Mouse (Mus musculus) liver, embryonic 16.5 days (tissue): ENCODE data around the gene Fmnl3. TPM values are rescaled to one million over a fixed set of nuclear protein-coding genes. Genes with fewer than 3 reads are reported as not detected.

ENCODE experiments used
- ATAC-seq: fragments of 200-750 bp; cut with Nextera tagmentation; 2 replicates; pipeline ENCODE4 v1.8.0; 2017; ENCODE audit warnings: low read depth, mild to moderate bottlenecking, moderate number of reproducible peaks, moderate library complexity
- H3K27ac ChIP-seq: fragments of 300-500 bp; sonication (generic); 2 replicates; pipeline ENCODE4 v1.5.1; 2014; ENCODE audit warnings: mild to moderate bottlenecking, low read length
- H3K27me3 ChIP-seq: fragments of 300-500 bp; sonication (generic); 2 replicates; pipeline ENCODE4 v1.6.1; 2014; ENCODE audit warnings: low read depth, low read length, mixed read lengths; ENCODE audit not compliant: control insufficient read depth, insufficient read depth
- H3K36me3 ChIP-seq: fragments of 300-500 bp; sonication (generic); 2 replicates; pipeline ENCODE4 v1.6.1; 2014; ENCODE audit warnings: mild to moderate bottlenecking; ENCODE audit not compliant: control insufficient read depth, insufficient read depth
- H3K4me1 ChIP-seq: fragments of 300-500 bp; sonication (generic); 2 replicates; pipeline ENCODE4 v1.6.1; 2014; ENCODE audit warnings: low read depth, low read length, mixed read lengths; ENCODE audit not compliant: control insufficient read depth
- H3K4me2 ChIP-seq: fragments of 300-500 bp; sonication (generic); 2 replicates; pipeline ENCODE4 v1.6.1; 2014; ENCODE audit warnings: low read depth, low read length, mixed read lengths
- H3K4me3 ChIP-seq: fragments of 300-500 bp; sonication (generic); 2 replicates; pipeline ENCODE4 v1.5.1; 2014; ENCODE audit warnings: low read depth, mild to moderate bottlenecking, low read length
- H3K9ac ChIP-seq: fragments of 300-500 bp; sonication (generic); 2 replicates; pipeline ENCODE4 v1.6.1; 2014; ENCODE audit warnings: low read depth, low read length
- H3K9me3 ChIP-seq: fragments of 300-500 bp; sonication (generic); replicated peaks from 2 replicates; pipeline ENCODE4 v1.6.1; 2016; ENCODE audit warnings: low read length; ENCODE audit not compliant: control insufficient read depth
- WGBS: fragments of 180-500 bp; shearing (Covaris S2); extraction: QIAGEN DNeasy Blood & Tissue Kit; methylation state at CpG from one replicate; pipeline ENCODE4 v1.1.7; 2014; ENCODE audit not compliant: insufficient replicate concordance; 5-methylcytosine and 5-hydroxymethylcytosine counted together
- polyA plus RNA-seq: library from polyadenylated mRNA; unstranded; fragments of >200 nt; fragmentation: Nextera tagmentation; extraction: Ambion mirVana; gene quantifications from 2 replicates; pipeline ENCODE4 v1.2.1, GENCODE M21; 2015

Fmnl3 gene
- polyA plus RNA-seq, 1 experiment from 2014 or later = 2.9 TPM

DNA sequence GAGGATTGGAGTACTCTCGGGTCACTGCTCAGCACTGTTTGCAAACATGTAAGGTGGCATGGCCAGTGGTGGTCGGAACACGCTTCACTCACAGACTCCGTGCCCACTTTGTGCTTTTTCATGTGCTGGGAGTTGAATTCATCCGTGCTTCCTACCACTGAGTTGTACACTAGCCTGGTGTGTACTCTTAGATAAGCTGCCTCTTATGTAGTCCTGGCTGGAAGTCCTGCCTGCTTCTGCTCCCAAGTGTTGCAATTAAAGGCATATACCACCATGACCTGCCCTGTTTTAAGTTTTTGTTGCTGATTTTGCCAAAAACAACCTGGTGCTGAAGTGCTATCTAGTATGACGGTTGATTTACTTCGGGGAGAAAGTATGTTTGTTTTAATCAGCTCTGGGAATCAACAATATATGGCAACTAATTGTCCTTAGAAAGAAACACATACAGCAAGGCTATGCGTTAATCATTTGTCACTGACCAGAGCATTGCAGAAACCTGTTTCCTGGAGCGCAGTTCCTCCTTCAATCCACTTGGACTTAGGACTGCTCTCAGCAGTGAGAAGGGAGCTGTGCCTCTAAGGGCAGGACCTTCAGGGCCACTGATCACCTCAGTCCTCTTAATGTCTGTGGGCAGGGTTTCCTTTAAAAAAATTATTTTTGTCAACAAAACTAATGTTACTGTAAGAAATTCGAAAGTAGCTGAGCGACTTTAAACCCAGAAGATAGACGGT is 33.0 kb upstream of the Fmnl3 start:
- H3K27me3 ChIP-seq = no peaks in the 10 kb centered on the region
- peaks cover 54% of the 10 kb centered on the region for H3K36me3 ChIP-seq
- H3K9me3 ChIP-seq = no peaks in the 10 kb centered on the region
- H3K9ac ChIP-seq = no peak overlapping the region
- H3K4me1 ChIP-seq = peaks cover 27% of the 10 kb centered on the region
- H3K4me2 ChIP-seq = no peak overlapping the region
- peak; percentile 40; the same call in 1 of the 2 replicates for ATAC-seq
- 77% methylated on average over 12 of the region's 12 CpGs for WGBS
- no peak overlapping the region for H3K4me3 ChIP-seq
- H3K27ac ChIP-seq = 0 out of 2 replicates have a peak overlapping the region, but pooled peaks have one; percentile 27

DNA sequence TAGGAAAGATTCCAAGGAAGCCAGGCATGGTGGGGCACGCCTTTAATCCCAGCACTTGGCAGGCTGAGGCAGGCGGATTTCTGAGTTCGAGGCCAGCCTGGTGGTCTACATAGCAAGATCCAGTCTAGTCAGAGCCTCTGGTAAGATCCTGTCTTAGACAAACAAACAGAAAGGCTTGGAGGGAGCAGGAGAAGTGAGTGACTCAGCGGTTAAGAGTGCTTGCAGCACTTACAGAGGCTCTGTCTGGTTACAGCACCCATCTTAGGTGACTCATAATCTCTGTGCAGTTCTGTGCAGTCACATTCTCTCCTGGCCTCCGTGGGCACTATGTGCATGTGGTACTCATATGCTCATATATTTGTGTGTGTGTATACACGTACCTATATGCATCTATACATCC is 30.3 kb upstream of the Fmnl3 start:
- WGBS = 66% methylated on average over 6 of the region's 6 CpGs
- no peak overlapping the region for H3K27ac ChIP-seq
- H3K36me3 ChIP-seq = peaks cover 27% of the 10 kb centered on the region
- no peaks in the 10 kb centered on the region for H3K9me3 ChIP-seq
- H3K9ac ChIP-seq = no peak overlapping the region
- H3K4me3 ChIP-seq = no peak overlapping the region
- H3K4me1 ChIP-seq = peaks cover 48% of the 10 kb centered on the region
- ATAC-seq = no peak
- no peaks in the 10 kb centered on the region for H3K27me3 ChIP-seq
- no peak overlapping the region for H3K4me2 ChIP-seq

DNA sequence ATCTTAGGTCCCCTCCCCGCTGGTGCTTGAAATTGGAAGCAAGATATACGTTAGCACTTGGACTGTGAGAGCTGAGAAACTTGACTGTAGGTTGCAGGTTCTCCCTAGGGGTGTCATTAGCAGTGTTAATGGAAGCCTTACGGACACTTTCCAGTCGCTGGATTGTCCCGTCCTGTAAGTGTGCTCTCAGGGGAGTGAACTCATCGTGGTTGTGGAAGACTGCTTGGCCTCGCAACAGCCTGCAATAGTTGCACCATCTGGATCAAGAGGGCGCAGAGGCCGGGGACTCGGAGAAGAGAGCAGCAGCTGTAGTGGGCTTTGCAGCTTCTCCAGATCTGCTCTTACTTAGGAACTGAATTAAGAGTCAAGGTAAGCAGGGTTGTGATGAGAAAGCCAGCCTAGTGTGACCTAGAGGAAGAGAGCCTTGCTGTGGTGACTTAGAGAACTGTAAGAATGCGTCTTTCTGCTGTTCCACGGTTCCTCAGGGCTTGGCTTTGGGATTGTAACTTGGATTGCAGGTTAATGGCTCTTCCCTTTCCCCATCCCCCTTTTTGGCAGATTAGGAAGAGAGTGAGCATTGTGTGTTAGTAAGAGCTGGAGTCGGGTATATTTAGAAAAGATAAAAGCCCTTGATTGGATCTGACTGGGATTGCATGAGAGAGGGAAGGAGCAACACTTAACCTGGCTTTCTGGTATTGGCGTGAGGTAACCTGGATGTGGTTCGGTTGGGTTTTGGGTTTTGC is 29.4 kb upstream of the Fmnl3 start:
- no peak overlapping the region for H3K27ac ChIP-seq
- H3K9ac ChIP-seq = no peak overlapping the region
- H3K4me2 ChIP-seq = peak overlapping the region; percentile 4; the same call in 1 of the 2 replicates
- no peaks in the 10 kb centered on the region for H3K9me3 ChIP-seq
- H3K27me3 ChIP-seq = no peaks in the 10 kb centered on the region
- peaks cover 58% of the 10 kb centered on the region for H3K4me1 ChIP-seq
- 72% methylated on average over 15 of the region's 15 CpGs for WGBS
- ATAC-seq = no peak
- peaks cover 17% of the 10 kb centered on the region for H3K36me3 ChIP-seq
- no peak overlapping the region for H3K4me3 ChIP-seq

DNA sequence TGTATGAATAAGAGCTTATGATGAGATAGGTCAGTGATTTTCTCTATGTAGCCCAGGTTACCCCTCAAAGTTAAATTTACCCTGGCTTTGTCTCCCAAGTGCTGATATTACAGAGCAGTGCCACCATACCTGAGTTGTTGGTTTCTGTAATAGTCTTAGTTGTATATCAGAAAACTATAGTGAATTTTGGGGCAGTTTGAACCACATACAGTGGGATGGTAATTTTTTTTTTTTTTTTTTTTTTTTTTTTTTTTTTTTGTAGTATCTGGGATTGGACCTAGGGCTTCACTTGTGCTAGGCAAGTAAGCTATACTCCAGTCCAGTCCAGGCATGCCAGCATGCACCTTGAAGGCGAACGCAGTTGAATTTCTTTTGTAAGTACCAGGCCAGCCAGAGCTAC is 27.3 kb upstream of the Fmnl3 start:
- ATAC-seq = no peak
- WGBS = 91% methylated on average over 2 of the region's 2 CpGs
- H3K4me3 ChIP-seq = no peak overlapping the region
- no peaks in the 10 kb centered on the region for H3K9me3 ChIP-seq
- H3K4me2 ChIP-seq = no peak overlapping the region
- H3K4me1 ChIP-seq = peaks cover 56% of the 10 kb centered on the region
- no peak overlapping the region for H3K27ac ChIP-seq
- no peak overlapping the region for H3K9ac ChIP-seq
- H3K27me3 ChIP-seq = no peaks in the 10 kb centered on the region
- H3K36me3 ChIP-seq = peaks cover 8% of the 10 kb centered on the region

DNA sequence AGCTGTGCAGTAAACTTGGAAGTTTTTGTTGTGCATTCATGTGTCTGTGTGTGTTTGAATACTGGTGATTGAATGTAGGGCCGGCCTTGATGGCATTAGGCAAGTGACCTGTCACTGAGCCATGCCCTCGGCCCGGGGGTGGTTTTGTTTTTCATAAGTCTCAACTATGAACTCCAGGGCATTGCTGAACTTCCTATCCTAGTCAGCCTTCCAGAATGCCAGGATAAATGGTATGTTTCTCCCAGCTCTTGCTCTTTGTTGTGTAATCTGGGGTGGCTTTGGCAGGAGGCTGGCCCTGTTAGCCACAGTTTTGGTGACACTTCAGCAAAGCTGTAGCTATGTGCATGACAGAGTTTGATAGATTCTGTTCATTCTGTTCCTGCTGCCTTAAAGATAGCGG is 26.6 kb upstream of the Fmnl3 start:
- Histone ChIP-seq H3K27ac (no peak overlapping the region), H3K9me3 (no peaks in the 10 kb centered on the region), H3K36me3 (peaks cover 2% of the 10 kb centered on the region), H3K4me2 (peak overlapping the region; percentile 74), H3K9ac (no peak overlapping the region), H3K27me3 (no peaks in the 10 kb centered on the region), H3K4me1 (peaks cover 59% of the 10 kb centered on the region), H3K4me3 (peak overlapping the region; percentile 13; the same call in 1 of the 2 replicates)
- no peak for ATAC-seq
- 43% methylated on average over 4 of the region's 4 CpGs for whole genome bisulfite sequencing

DNA sequence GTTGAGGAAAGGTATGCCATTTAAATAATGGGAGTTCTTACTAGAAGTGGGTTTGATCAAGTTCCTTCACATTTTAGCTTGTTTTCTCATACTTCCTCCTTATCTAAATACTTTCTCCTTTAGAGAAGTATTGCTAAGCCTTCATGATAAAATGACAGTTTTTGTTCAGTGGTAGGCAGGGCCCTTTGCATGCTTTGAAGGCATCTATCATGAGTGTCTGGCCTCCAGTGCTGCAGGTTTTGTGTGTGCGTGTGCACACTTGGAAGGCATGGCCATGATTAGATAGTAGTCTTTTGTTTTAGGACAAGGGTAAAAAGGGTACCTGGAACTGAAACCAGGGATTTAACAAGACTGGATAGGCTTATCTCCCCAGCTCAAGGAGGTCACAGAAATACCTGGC is 26.2 kb upstream of the Fmnl3 start:
- Histone ChIP-seq H3K4me3 (0 out of 2 replicates have a peak overlapping the region, but pooled peaks have one; percentile 55), H3K27me3 (no peaks in the 10 kb centered on the region), H3K4me2 (peak overlapping the region; percentile 74), H3K27ac (no peak overlapping the region), H3K36me3 (peaks cover 2% of the 10 kb centered on the region), H3K9me3 (no peaks in the 10 kb centered on the region), H3K4me1 (peaks cover 59% of the 10 kb centered on the region), H3K9ac (no peak overlapping the region)
- ATAC-seq = no peak
- 0% methylated on average over 1 of the region's 1 CpGs for WGBS

DNA sequence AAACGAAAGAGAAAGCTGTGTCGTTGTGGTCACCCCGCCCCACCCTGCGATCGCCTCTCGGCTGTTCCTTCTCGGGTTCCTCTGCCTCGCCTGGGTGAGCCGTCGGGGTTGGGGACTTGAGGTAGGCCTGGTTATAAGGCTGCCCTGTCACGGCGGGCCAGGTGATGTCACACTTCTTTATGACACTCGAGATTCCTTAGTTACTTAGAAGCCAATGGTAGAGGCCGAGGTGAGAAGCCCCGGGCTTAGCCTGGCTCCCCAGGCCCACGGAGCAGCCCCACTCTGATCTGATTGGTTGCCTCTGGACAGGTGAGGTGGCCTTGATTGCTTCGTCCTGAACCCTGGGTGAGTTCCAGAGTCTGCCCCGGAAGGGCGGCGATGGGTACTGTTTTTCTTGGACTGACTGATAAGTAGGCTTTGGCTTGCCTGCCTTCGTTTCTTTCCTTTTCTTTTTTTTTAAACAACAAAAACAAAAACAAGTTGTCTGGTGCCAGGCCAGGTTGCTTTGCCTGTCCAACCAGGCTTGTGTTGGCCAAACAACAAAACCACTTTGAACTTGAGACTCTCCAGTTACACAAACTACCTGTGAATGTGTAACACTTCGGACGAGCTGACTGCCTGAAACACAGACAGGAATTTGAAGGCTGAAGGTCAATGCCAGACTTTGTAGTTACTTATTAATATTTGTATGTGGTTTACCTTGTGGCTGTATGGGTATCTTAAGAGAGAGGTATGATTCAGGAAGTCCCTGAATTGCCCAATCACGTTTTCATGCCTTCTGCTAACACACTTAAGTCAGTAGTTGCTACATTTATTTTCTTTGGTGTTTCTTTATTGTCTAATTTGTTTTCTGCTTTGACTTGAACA is 23.3 kb upstream of the Fmnl3 start:
- ATAC-seq = peak; percentile 48
- Histone ChIP-seq H3K4me1 (peaks cover 39% of the 10 kb centered on the region), H3K4me2 (peak overlapping the region; percentile 74), H3K36me3 (no peaks in the 10 kb centered on the region), H3K4me3 (peak overlapping the region; percentile 91), H3K27ac (peak overlapping the region; percentile 99), H3K27me3 (no peaks in the 10 kb centered on the region), H3K9me3 (no peaks in the 10 kb centered on the region), H3K9ac (peak overlapping the region; percentile 93)
- WGBS = 3% methylated on average over 24 of the region's 24 CpGs

DNA sequence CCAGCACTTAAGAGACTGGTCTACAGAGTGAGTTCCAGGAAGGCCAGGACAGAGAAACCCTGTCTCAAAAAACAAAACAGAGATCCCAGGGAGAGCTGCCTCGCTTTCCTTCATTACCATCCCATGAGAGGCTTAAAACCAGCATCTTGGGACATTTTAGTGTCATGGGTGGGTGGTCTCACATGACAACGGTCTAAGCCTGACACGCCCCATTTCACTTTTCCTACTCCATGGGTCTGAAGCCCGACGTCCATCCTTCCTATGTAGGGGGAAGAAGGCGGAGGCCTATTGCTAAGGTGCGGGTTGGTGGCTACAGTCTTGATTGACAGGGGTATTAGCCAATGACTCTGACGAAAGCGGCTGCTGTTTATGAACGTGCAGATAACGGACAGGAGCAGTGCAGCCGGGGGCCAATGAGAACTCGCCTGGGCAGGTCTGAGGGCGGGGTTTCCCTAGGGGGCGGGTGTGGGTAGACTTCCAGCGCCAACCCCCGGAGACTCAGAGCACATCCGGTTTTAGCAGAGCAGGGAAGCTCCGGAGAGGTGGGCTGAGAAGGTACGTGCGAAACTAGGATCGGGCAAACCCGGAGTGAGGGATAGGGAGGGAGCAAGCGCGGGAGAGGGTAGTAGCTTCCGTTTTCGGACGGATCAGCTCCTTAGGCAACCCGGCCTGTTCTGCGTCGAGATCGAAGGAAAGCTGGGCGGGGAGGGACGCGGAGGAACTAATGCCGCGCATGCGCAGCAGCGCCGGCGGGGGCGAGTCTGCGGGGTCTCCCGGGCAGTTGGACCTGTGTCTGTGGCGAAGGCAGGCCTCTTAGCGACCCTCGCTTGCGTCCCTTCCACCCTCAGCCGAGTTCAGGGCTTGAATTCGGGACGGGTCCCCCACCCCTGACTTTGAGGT is 22.5 kb upstream of the Fmnl3 start, which contains the start of gene Tmbim6:
Gene Tmbim6, plus strand, starts transcription at position 397 of the 900 bp plus-strand sequence.
- peaks cover 35% of the 10 kb centered on the region for H3K4me1 ChIP-seq
- WGBS = under 1% methylated on average over 50 of the region's 51 CpGs
- H3K27ac ChIP-seq = peak within 1 kb of the TSS; percentile 99
- H3K9ac ChIP-seq = peak within 1 kb of the TSS; percentile 93
- no peaks in the 10 kb centered on the region for H3K27me3 ChIP-seq
- peak; percentile 96 for ATAC-seq
- peak within 1 kb of the TSS; percentile 74 for H3K4me2 ChIP-seq
- H3K36me3 ChIP-seq = no peaks in the 10 kb centered on the region
- no peaks in the 10 kb centered on the region for H3K9me3 ChIP-seq
- peak within 1 kb of the TSS; percentile 91 for H3K4me3 ChIP-seq
